In the genomic region with DNA sequence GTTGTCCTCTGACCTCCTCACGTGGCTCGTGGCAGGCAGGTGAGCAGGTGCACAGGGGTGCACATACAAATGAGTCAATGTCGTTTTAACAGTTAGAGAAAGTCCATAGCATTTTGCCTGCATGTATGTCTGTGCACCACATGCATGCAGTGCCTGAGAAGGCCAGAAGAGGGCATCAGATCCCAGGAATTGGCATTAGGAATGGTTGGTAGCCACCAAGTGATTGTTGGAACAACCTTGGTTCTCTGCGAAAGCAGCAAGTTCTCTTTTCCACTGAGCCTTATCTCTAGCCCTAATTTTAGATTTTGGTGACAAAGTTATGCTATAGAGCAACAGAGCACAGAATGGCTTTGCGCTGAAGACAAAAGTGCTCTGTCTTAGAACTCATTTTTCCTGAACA, we compare ENCODE assay signal across 7 mouse cellular contexts. TPM values are rescaled to one million over a fixed set of nuclear protein-coding genes. Genes with fewer than 3 reads are reported as not detected.
A peak's percentile ranks its signal among the peaks of the same experiment; 100 is the strongest.
DNase-seq lines count a peak whose midpoint lies in the region; ATAC-seq and TF ChIP-seq lines count a peak whose summit lies in the region.

No protein-coding gene starts in this region.

- TF ChIP-seq CTCF in lung, adult 2 months (IDR thresholded peaks at IDR 0.05; ENCODE audit: insufficient read depth, low read length): peak; percentile 69

- no peak for TF ChIP-seq POLR2A in lung, adult 2 months (IDR thresholded peaks at IDR 0.05; ENCODE audit: borderline replicate concordance, extremely low read depth, low read depth, low read length)

- peak; percentile 34 to 47 for DNase-seq in monocyte, adult 2 months (ENCODE audit: low read depth in 1 of 2, low spot score in 2 of 2)
- peak; percentile 68 for DNase-seq in adrenal gland, postnatal 25 days
- DNase-seq in forelimb bud, embryonic 11.5 days (ENCODE audit: low read depth, low spot score): peak; percentile 63
- DNase-seq in kidney, postnatal 14 days: peak; percentile 81
- peak; percentile 52 for DNase-seq in lung, adult 2 months
- DNase-seq in spleen, adult 12 weeks (ENCODE audit: low spot score): peak; percentile 31

- 66% methylated on average over 5 of the region's 5 CpGs for WGBS in lung, adult 2 months

- no peak for ATAC-seq in monocyte, adult 5-6 weeks (replicated peaks; ENCODE audit: insufficient number of reproducible peaks, low FRiP score, low TSS enrichment, poor library complexity, severe bottlenecking)

- H3K4me3 ChIP-seq in lung, adult 2 months (replicated peaks; ENCODE audit: extremely low read depth, low read depth, low read length): no peak overlapping the region

- peaks cover 3% of the 10 kb centered on the region for H3K4me1 ChIP-seq in lung, adult 2 months (ENCODE audit: control insufficient read depth, insufficient read depth, low read length)

RNA-seq across cellular contexts. Expression of gene Tango6, which starts 16.7 kb away (rescaled TPM):
- 1.9 to 7.2 TPM (median 1.9 TPM) in 3 replicates for total RNA-seq in monocyte, adult 5-6 weeks (2017)
- 10.8 and 13.7 TPM in 2 replicates for total RNA-seq in adrenal gland, postnatal 25 days (2021)
- polyA plus RNA-seq in lung, adult 2 months (2012; rRNA removed): 4.3 and 5.9 TPM in 2 replicates

Comparison
In these comparisons a context has a peak if more than half of its experiments do, and no peak if none do; other contexts are left out.
1. DNase-seq: peak in every context shown above with its lines; median percentile 81 in kidney, postnatal 14 days; 68 in adrenal gland, postnatal 25 days; 63 in forelimb bud, embryonic 11.5 days; 52 in lung, adult 2 months; 40 in monocyte, adult 2 months; 31 in spleen, adult 12 weeks.